Mouse (Mus musculus) liver, embryonic 16.5 days (tissue): ENCODE results near the gene Cadm4. TPM values are rescaled to one million over a fixed set of nuclear protein-coding genes. Genes with fewer than 3 reads are reported as not detected.
A peak's percentile ranks its signal among the peaks of the same experiment; 100 is the strongest.

Source experiments
- ATAC-seq: fragments of 200-750 bp; cut with Nextera tagmentation; 2 replicates; pipeline ENCODE4 v1.8.0; 2017; ENCODE audit warnings: low read depth, mild to moderate bottlenecking, moderate number of reproducible peaks, moderate library complexity
- H3K27ac ChIP-seq: fragments of 300-500 bp; sonication (generic); 2 replicates; pipeline ENCODE4 v1.5.1; 2014; ENCODE audit warnings: mild to moderate bottlenecking, low read length
- H3K27me3 ChIP-seq: fragments of 300-500 bp; sonication (generic); 2 replicates; pipeline ENCODE4 v1.6.1; 2014; ENCODE audit warnings: low read depth, low read length, mixed read lengths; ENCODE audit not compliant: control insufficient read depth, insufficient read depth
- H3K36me3 ChIP-seq: fragments of 300-500 bp; sonication (generic); 2 replicates; pipeline ENCODE4 v1.6.1; 2014; ENCODE audit warnings: mild to moderate bottlenecking; ENCODE audit not compliant: control insufficient read depth, insufficient read depth
- H3K4me1 ChIP-seq: fragments of 300-500 bp; sonication (generic); 2 replicates; pipeline ENCODE4 v1.6.1; 2014; ENCODE audit warnings: low read depth, low read length, mixed read lengths; ENCODE audit not compliant: control insufficient read depth
- H3K4me2 ChIP-seq: fragments of 300-500 bp; sonication (generic); 2 replicates; pipeline ENCODE4 v1.6.1; 2014; ENCODE audit warnings: low read depth, low read length, mixed read lengths
- H3K4me3 ChIP-seq: fragments of 300-500 bp; sonication (generic); 2 replicates; pipeline ENCODE4 v1.5.1; 2014; ENCODE audit warnings: low read depth, mild to moderate bottlenecking, low read length
- H3K9ac ChIP-seq: fragments of 300-500 bp; sonication (generic); 2 replicates; pipeline ENCODE4 v1.6.1; 2014; ENCODE audit warnings: low read depth, low read length
- H3K9me3 ChIP-seq: fragments of 300-500 bp; sonication (generic); replicated peaks from 2 replicates; pipeline ENCODE4 v1.6.1; 2016; ENCODE audit warnings: low read length; ENCODE audit not compliant: control insufficient read depth
- WGBS: fragments of 180-500 bp; shearing (Covaris S2); extraction: QIAGEN DNeasy Blood & Tissue Kit; methylation state at CpG from one replicate; pipeline ENCODE4 v1.1.7; 2014; ENCODE audit not compliant: insufficient replicate concordance; 5-methylcytosine and 5-hydroxymethylcytosine counted together
- polyA plus RNA-seq: library from polyadenylated mRNA; unstranded; fragments of >200 nt; fragmentation: Nextera tagmentation; extraction: Ambion mirVana; gene quantifications from 2 replicates; pipeline ENCODE4 v1.2.1, GENCODE M21; 2015

The Cadm4 gene
- polyA plus RNA-seq, 1 experiment from 2014 or later, result 0.24 TPM

DNA sequence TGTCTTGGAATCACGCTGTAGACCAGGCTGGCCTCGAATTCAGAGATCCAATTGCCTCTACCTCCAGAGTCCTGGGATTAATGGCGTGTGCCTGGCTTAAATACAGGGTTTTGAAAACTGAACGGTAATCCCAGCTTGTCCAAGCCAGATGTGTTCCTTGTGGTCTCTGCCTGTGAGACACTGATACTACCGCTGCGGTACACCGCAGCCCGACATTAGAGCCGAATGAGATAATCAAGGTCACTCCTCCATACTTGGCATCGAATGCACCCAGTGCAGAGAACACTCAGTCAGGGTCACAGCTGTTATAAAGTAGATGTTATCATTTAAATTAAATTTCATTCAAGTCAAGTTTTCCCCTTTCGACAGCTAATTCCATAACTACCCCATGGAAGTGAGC lies 47.0 kb downstream of the Cadm4 start:
- Histone ChIP-seq H3K4me3 (no peak overlapping the region), H3K9ac (no peak overlapping the region), H3K36me3 (peaks cover 5% of the 10 kb centered on the region; the same call in 1 of the 2 replicates), H3K9me3 (no peaks in the 10 kb centered on the region), H3K27me3 (no peaks in the 10 kb centered on the region), H3K27ac (no peak overlapping the region), H3K4me1 (peaks cover 28% of the 10 kb centered on the region), H3K4me2 (no peak overlapping the region)
- 74% methylated on average over 11 of the region's 11 CpGs for WGBS
- ATAC-seq, result no peak

DNA sequence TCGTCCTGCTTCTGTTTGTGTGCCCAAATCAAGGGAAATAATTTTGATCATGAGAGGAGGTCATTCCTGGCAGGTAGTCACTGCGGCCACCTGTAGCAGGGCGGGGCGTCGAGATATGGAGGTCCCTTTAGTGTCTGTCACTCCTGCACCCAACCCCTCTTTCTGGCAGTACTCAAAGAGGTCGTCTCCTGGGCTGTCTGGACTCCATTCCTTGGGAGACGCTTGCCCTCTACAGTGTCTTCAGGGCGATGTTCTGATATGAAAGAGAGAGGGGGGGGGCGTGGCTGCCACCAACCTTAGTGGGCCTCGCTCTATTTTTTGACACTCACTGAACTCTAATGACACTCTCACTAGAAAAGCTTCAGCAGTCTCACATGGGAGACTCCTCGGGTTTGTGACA lies 47.8 kb downstream of the Cadm4 start:
- no peak for ATAC-seq
- Histone ChIP-seq H3K36me3 (peaks cover 8% of the 10 kb centered on the region; the same call in 1 of the 2 replicates), H3K27ac (peak overlapping the region; percentile 85), H3K4me3 (peak overlapping the region; percentile 76), H3K4me2 (peak overlapping the region; percentile 89), H3K9me3 (no peaks in the 10 kb centered on the region), H3K27me3 (no peaks in the 10 kb centered on the region), H3K4me1 (peaks cover 28% of the 10 kb centered on the region), H3K9ac (peak overlapping the region; percentile 79)
- WGBS, result 40% methylated on average over 11 of the region's 11 CpGs

DNA sequence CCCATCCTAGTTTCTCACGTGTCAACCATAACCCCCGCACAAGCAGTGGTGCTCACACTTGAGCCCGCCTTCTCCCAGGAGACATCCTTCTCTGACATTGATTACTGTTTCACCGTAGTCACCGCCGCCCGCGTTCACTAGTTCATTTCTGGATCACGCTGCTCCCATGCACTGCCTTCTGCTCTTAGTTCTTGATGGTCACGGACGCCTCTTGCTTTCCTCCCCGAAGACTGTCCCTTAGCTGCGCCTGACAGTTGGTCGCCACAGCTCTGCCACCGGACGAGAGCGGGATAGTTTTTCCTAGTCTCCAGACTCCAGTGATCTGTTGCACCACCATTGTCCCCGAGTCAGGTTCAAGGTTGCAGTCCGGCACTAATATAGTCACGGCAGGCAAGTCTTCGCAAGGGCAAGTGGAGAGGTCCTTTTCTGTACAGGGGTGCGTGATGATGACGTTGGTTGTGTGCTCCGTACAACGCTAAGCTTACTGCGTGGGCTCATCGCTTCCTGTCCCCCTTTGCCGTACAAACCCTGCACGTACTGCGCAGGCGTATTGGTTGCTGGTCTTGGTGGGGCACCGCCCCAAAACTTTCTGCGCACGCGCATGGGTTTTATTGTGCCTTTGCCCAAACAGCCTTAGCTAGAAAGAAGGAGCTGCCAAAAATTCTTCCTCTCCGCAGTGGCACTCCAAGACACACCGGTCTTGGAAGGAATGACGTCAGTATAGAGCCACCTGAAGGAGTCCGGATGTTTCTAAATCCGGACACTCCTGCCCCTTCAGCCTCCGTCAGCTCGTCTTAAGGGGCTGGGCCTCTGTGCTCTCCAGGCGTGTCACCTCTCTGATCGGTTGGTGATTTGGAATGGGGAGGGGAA lies 48.5 kb downstream of the Cadm4 start, which contains the start of gene Irgq:
Gene Irgq (plus strand): TSS at position 628 of the 870 bp plus-strand sequence.
- peak within 1 kb of the TSS; percentile 76 for H3K4me3 ChIP-seq
- peak within 1 kb of the TSS; percentile 85 for H3K27ac ChIP-seq
- no peaks in the 10 kb centered on the region for H3K9me3 ChIP-seq
- peak within 1 kb of the TSS; percentile 79 for H3K9ac ChIP-seq
- under 1% methylated on average over 44 of the region's 44 CpGs for WGBS
- H3K4me2 ChIP-seq, result peak within 1 kb of the TSS; percentile 89
- peak; percentile 93 for ATAC-seq
- peaks cover 28% of the 10 kb centered on the region for H3K4me1 ChIP-seq
- no peaks in the 10 kb centered on the region for H3K27me3 ChIP-seq
- peaks cover 8% of the 10 kb centered on the region; the same call in 1 of the 2 replicates for H3K36me3 ChIP-seq

DNA sequence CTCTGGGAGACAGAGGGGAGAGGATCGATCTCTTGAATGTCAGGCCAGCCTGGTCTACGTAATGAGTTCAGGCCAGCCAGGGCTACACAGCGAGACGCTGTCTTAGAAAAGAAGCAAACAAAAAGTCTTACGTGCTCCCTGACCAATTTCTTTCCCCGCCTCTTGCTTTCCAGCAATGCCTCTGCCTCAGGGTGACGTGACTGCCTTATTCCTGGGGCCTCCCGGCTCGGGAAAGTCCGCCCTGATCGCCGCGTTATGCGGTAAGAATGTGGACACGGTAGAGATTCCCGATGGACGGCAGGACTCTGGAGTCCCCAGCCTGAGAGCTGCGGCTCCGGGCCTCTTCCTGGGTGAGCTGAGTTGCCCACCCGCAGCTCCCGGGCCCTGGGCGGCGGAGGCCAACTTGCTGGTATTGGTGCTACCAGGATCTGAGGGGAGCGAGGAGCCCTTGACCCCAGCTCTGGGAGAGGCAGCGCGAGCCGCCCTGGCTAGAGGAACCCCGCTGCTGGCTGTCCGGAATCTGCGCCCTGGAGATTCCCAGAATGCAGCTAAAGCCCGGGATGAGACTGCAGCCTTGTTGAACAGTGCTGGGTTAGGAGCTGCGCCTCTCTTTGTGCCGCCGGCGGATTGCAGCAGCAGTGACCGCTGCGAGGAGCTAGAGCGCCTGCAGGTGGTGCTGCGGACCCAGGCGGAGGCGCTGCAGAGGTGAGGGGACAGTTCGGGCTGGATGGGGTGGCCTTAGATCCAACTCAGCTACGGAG lies 49.6 kb downstream of the Cadm4 start:
- peak overlapping the region; percentile 76 for H3K4me3 ChIP-seq
- peaks cover 28% of the 10 kb centered on the region for H3K4me1 ChIP-seq
- H3K27ac ChIP-seq, result peak overlapping the region; percentile 78
- H3K4me2 ChIP-seq, result peak overlapping the region; percentile 89
- ATAC-seq, result peak; percentile 46
- H3K36me3 ChIP-seq, result peaks cover 8% of the 10 kb centered on the region; the same call in 1 of the 2 replicates
- H3K9ac ChIP-seq, result peak overlapping the region; percentile 79
- WGBS, result 2% methylated on average over 43 of the region's 43 CpGs
- H3K27me3 ChIP-seq, result no peaks in the 10 kb centered on the region
- no peaks in the 10 kb centered on the region for H3K9me3 ChIP-seq

DNA sequence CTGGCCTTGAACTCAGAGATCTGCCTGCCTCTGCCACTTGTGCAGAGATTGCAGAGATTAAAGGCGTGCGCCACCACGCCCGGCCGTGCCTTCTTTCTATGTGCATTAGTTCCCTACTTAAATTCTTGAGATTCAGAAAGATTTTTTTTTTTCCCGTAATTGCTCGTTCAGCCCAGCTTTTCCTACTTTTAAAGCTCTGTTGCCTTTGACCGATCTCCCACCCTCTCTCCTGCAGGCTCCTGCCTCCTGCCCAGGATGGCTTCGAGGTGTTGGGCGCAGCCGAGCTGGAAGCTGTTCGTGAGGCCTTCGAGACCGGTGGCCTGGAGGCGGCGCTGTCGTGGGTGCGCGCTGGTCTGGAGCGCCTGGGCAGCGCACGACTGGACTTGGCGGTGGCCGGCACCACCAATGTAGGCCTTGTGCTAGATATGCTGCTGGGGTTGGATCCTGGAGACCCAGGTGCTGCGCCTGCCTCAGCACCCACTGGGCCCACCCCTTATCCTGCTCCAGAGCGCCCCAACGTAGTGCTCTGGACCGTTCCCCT lies 51.3 kb downstream of the Cadm4 start:
- Histone ChIP-seq H3K27ac (no peak overlapping the region), H3K36me3 (peaks cover 8% of the 10 kb centered on the region; the same call in 1 of the 2 replicates), H3K4me2 (no peak overlapping the region), H3K4me1 (peaks cover 28% of the 10 kb centered on the region), H3K9me3 (no peaks in the 10 kb centered on the region), H3K9ac (no peak overlapping the region), H3K4me3 (no peak overlapping the region), H3K27me3 (no peaks in the 10 kb centered on the region)
- 88% methylated on average over 28 of the region's 28 CpGs for WGBS
- ATAC-seq, result no peak

DNA sequence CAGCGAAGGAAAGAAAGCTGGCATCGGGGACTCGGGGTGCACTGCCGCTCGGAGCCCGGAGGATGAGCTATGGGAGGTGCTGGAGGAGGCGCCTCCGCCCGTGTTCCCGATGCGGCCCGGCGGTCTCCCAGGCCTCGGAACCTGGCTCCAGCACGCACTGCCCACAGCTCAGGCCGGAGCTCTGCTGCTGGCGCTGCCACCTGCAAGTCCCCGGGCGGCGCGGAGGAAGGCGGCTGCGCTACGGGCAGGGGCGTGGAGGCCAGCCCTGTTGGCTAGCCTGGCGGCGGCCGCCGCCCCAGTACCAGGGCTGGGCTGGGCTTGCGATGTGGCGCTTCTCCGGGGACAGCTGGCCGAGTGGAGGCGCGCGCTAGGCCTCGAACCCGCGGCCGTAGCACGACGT lies 52.0 kb downstream of the Cadm4 start:
- Histone ChIP-seq H3K4me3 (no peak overlapping the region), H3K36me3 (peaks cover 8% of the 10 kb centered on the region; the same call in 1 of the 2 replicates), H3K4me2 (no peak overlapping the region), H3K9ac (no peak overlapping the region), H3K27ac (no peak overlapping the region), H3K4me1 (peaks cover 27% of the 10 kb centered on the region), H3K27me3 (no peaks in the 10 kb centered on the region), H3K9me3 (no peaks in the 10 kb centered on the region)
- ATAC-seq, result no peak
- WGBS, result 80% methylated on average over 42 of the region's 42 CpGs

DNA sequence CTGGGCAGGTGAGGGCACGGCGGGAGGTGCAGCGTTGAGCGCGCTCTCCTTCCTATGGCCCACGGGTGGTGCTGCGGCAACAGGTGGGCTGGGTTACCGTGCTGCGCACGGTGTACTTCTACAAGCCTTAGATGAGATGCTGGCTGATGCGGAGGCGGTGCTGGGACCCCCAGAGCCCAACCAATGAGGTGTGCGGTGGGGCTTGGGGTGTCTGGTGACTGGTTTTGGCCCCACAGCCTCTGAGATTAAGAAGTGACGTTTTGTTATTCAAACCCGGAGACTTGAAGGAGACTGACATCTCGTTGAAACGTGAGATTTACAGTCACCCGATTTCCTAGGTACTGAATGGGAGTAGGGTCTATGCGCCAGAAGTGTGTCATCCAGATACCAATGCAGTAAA lies 52.5 kb downstream of the Cadm4 start:
- Histone ChIP-seq H3K9ac (no peak overlapping the region), H3K36me3 (peaks cover 8% of the 10 kb centered on the region; the same call in 1 of the 2 replicates), H3K27me3 (no peaks in the 10 kb centered on the region), H3K4me2 (no peak overlapping the region), H3K4me1 (peaks cover 23% of the 10 kb centered on the region), H3K27ac (no peak overlapping the region), H3K9me3 (no peaks in the 10 kb centered on the region), H3K4me3 (no peak overlapping the region)
- WGBS, result 74% methylated on average over 19 of the region's 19 CpGs
- no peak for ATAC-seq

DNA sequence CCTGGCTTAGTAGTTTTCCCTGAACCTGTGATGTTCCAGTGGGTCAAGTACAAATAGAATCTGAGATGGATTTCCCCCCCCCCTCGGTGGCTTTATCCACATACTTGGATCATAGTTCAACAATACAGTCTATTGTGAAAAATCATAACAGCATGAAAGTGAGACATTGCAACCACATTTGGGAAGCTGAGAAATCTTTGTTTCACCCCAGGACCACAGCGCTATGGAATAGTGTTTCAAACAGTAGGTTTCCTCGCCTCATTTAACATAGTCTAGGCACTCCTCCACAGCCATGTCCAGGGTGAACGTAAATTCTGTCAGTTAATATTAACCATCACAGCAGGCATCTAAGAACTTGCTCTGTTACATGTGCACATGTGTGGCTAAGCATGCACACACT lies 55.3 kb downstream of the Cadm4 start:
- Histone ChIP-seq H3K9me3 (no peaks in the 10 kb centered on the region), H3K9ac (no peak overlapping the region), H3K36me3 (peaks cover 8% of the 10 kb centered on the region; the same call in 1 of the 2 replicates), H3K4me3 (no peak overlapping the region), H3K27ac (no peak overlapping the region), H3K4me2 (no peak overlapping the region), H3K4me1 (peaks cover 3% of the 10 kb centered on the region), H3K27me3 (no peaks in the 10 kb centered on the region)
- ATAC-seq, result no peak
- WGBS, result 69% methylated on average over 4 of the region's 4 CpGs
